Mouse (Mus musculus) hindbrain, embryonic 10.5 days (tissue): ENCODE data around the gene Nt5dc3. TPM values are rescaled to one million over a fixed set of nuclear protein-coding genes. Genes with fewer than 3 reads are reported as not detected.
A peak's percentile ranks its signal among the peaks of the same experiment; 100 is the strongest.

ENCODE experiments used
- DNase-seq: peaks from one replicate; pipeline ENCODE4 v3.0.0-alpha.2; 2017; ENCODE audit warnings: low spot score
- H3K27ac ChIP-seq: fragments of 300-500 bp; sonication (generic); 2 replicates; pipeline ENCODE4 v1.5.1; 2016; ENCODE audit warnings: mild to moderate bottlenecking, moderate library complexity
- H3K27me3 ChIP-seq: fragments of 300-500 bp; sonication (generic); 2 replicates; pipeline ENCODE4 v1.6.1; 2016; ENCODE audit warnings: mild to moderate bottlenecking; ENCODE audit not compliant: poor library complexity, insufficient read depth, severe bottlenecking
- H3K36me3 ChIP-seq: fragments of 300-500 bp; sonication (generic); 2 replicates; pipeline ENCODE4 v1.6.1; 2016; ENCODE audit warnings: mild to moderate bottlenecking, moderate library complexity
- H3K4me1 ChIP-seq: fragments of 300-500 bp; sonication (generic); replicated peaks from 2 replicates; pipeline ENCODE4 v1.6.1; 2016; ENCODE audit warnings: mild to moderate bottlenecking
- H3K4me3 ChIP-seq: fragments of 300-500 bp; sonication (generic); 2 replicates; pipeline ENCODE4 v1.5.1; 2016; ENCODE audit warnings: mild to moderate bottlenecking, moderate library complexity
- H3K9me3 ChIP-seq: fragments of 300-500 bp; sonication (generic); 2 replicates; pipeline ENCODE4 v1.6.1; 2016; ENCODE audit warnings: mild to moderate bottlenecking, moderate library complexity
- WGBS: fragments of 180-500 bp; shearing (Covaris S2); methylation state at CpG from one replicate; pipeline ENCODE4 v1.1.7; 2016; 5-methylcytosine and 5-hydroxymethylcytosine counted together
- polyA plus RNA-seq: library from polyadenylated mRNA; unstranded; fragments of >200 nt; fragmentation: Nextera tagmentation; extraction: Ambion mirVana; gene quantifications from 2 replicates; pipeline ENCODE4 v1.2.1, GENCODE M21; 2016

Nt5dc3 gene
- polyA plus RNA-seq, 1 experiment from 2014 or later = 1.4 TPM

GRCm38 (mm10) chr10:86807362-86807761 is 28.6 kb downstream of the Nt5dc3 start:
- Histone ChIP-seq H3K4me3 (no peak overlapping the region), H3K9me3 (no peaks in the 10 kb centered on the region), H3K27ac (peak overlapping the region; percentile 23; the same call in 1 of the 2 replicates), H3K36me3 (0 out of 2 replicates have a peak, but pooled peaks cover 3% of the 10 kb centered on the region), H3K27me3 (no peaks in the 10 kb centered on the region), H3K4me1 (peaks cover 9% of the 10 kb centered on the region; the same call in 1 of the 2 replicates)
- DNase-seq = no peak
- 88% methylated on average over 1 of the region's 1 CpGs for WGBS

GRCm38 (mm10) chr10:86808013-86808758 is 29.4 kb downstream of the Nt5dc3 start:
- Histone ChIP-seq H3K27ac (0 out of 2 replicates have a peak overlapping the region, but pooled peaks have one; percentile 29), H3K4me1 (peaks cover 9% of the 10 kb centered on the region; the same call in 1 of the 2 replicates), H3K36me3 (0 out of 2 replicates have a peak, but pooled peaks cover 3% of the 10 kb centered on the region), H3K4me3 (no peak overlapping the region), H3K9me3 (no peaks in the 10 kb centered on the region), H3K27me3 (no peaks in the 10 kb centered on the region)
- 81% methylated on average over 15 of the region's 15 CpGs for WGBS
- no peak for DNase-seq

GRCm38 (mm10) chr10:86810000-86810399 is 31.2 kb downstream of the Nt5dc3 start:
- WGBS = 88% methylated on average over 9 of the region's 9 CpGs
- no peak for DNase-seq
- no peak overlapping the region for H3K27ac ChIP-seq
- H3K9me3 ChIP-seq = no peaks in the 10 kb centered on the region
- 0 out of 2 replicates have a peak, but pooled peaks cover 3% of the 10 kb centered on the region for H3K36me3 ChIP-seq
- H3K27me3 ChIP-seq = no peaks in the 10 kb centered on the region
- no peak overlapping the region for H3K4me3 ChIP-seq
- peaks cover 21% of the 10 kb centered on the region for H3K4me1 ChIP-seq

GRCm38 (mm10) chr10:86810612-86811011 is 31.8 kb downstream of the Nt5dc3 start:
- H3K9me3 ChIP-seq = no peaks in the 10 kb centered on the region
- no peak overlapping the region for H3K27ac ChIP-seq
- WGBS = 88% methylated on average over 5 of the region's 5 CpGs
- no peak for DNase-seq
- no peaks in the 10 kb centered on the region for H3K27me3 ChIP-seq
- H3K36me3 ChIP-seq = 0 out of 2 replicates have a peak, but pooled peaks cover 3% of the 10 kb centered on the region
- peaks cover 22% of the 10 kb centered on the region for H3K4me1 ChIP-seq
- no peak overlapping the region for H3K4me3 ChIP-seq

- Histone ChIP-seq H3K4me1 (peaks cover 22% of the 10 kb centered on the region), H3K36me3 (no peaks in the 10 kb centered on the region), H3K4me3 (no peak overlapping the region), H3K27me3 (no peaks in the 10 kb centered on the region), H3K9me3 (no peaks in the 10 kb centered on the region), H3K27ac (peak overlapping the region; percentile 46; the same call in 1 of the 2 replicates)
- 75% methylated on average over 19 of the region's 19 CpGs for WGBS
- no peak for DNase-seq
These were observed 35.7 kb downstream of the Nt5dc3 start for GRCm38 (mm10) chr10:86814292-86815131.

GRCm38 (mm10) chr10:86815133-86815532 is 36.3 kb downstream of the Nt5dc3 start:
- Histone ChIP-seq H3K27ac (no peak overlapping the region), H3K4me1 (peaks cover 29% of the 10 kb centered on the region), H3K36me3 (no peaks in the 10 kb centered on the region), H3K4me3 (no peak overlapping the region), H3K27me3 (no peaks in the 10 kb centered on the region), H3K9me3 (no peaks in the 10 kb centered on the region)
- 89% methylated on average over 7 of the region's 7 CpGs for WGBS
- no peak for DNase-seq

- Histone ChIP-seq H3K27ac (peak overlapping the region; percentile 69), H3K4me3 (0 out of 2 replicates have a peak overlapping the region, but pooled peaks have one; percentile 6), H3K36me3 (no peaks in the 10 kb centered on the region), H3K9me3 (no peaks in the 10 kb centered on the region), H3K4me1 (peaks cover 37% of the 10 kb centered on the region), H3K27me3 (peaks cover 3% of the 10 kb centered on the region; the same call in 1 of the 2 replicates)
- DNase-seq = peak; percentile 49
- 25% methylated on average over 8 of the region's 8 CpGs for WGBS
These were observed 40.9 kb downstream of the Nt5dc3 start for GRCm38 (mm10) chr10:86819649-86820165.

GRCm38 (mm10) chr10:86821014-86821413 is 42.2 kb downstream of the Nt5dc3 start:
- H3K9me3 ChIP-seq = no peaks in the 10 kb centered on the region
- peaks cover 42% of the 10 kb centered on the region for H3K4me1 ChIP-seq
- DNase-seq = no peak
- H3K27me3 ChIP-seq = peaks cover 3% of the 10 kb centered on the region; the same call in 1 of the 2 replicates
- H3K4me3 ChIP-seq = no peak overlapping the region
- no peaks in the 10 kb centered on the region for H3K36me3 ChIP-seq
- H3K27ac ChIP-seq = no peak overlapping the region
- 91% methylated on average over 7 of the region's 7 CpGs for WGBS

- no peak overlapping the region for H3K27ac ChIP-seq
- peaks cover 6% of the 10 kb centered on the region for H3K36me3 ChIP-seq
- H3K4me1 ChIP-seq = peaks cover 37% of the 10 kb centered on the region
- no peaks in the 10 kb centered on the region for H3K9me3 ChIP-seq
- DNase-seq = no peak
- peaks cover 3% of the 10 kb centered on the region; the same call in 1 of the 2 replicates for H3K27me3 ChIP-seq
- no peak overlapping the region for H3K4me3 ChIP-seq
- 84% methylated on average over 6 of the region's 6 CpGs for WGBS
These were observed 45.3 kb downstream of the Nt5dc3 start for GRCm38 (mm10) chr10:86824093-86824492.

- WGBS = 68% methylated on average over 14 of the region's 14 CpGs
- DNase-seq = no peak
- peaks cover 9% of the 10 kb centered on the region for H3K36me3 ChIP-seq
- H3K27me3 ChIP-seq = peaks cover 3% of the 10 kb centered on the region; the same call in 1 of the 2 replicates
- no peak overlapping the region for H3K27ac ChIP-seq
- no peak overlapping the region for H3K4me3 ChIP-seq
- H3K4me1 ChIP-seq = peaks cover 30% of the 10 kb centered on the region
- H3K9me3 ChIP-seq = no peaks in the 10 kb centered on the region
These were observed 46.1 kb downstream of the Nt5dc3 start for GRCm38 (mm10) chr10:86824871-86825270.

- DNase-seq = no peak
- WGBS = 92% methylated on average over 10 of the region's 10 CpGs
- H3K36me3 ChIP-seq = peaks cover 9% of the 10 kb centered on the region
- no peak overlapping the region for H3K27ac ChIP-seq
- peaks cover 3% of the 10 kb centered on the region; the same call in 1 of the 2 replicates for H3K27me3 ChIP-seq
- no peaks in the 10 kb centered on the region for H3K9me3 ChIP-seq
- peaks cover 23% of the 10 kb centered on the region for H3K4me1 ChIP-seq
- no peak overlapping the region for H3K4me3 ChIP-seq
These were observed 47.2 kb downstream of the Nt5dc3 start for GRCm38 (mm10) chr10:86825871-86826522.

GRCm38 (mm10) chr10:86826929-86827328 is 48.1 kb downstream of the Nt5dc3 start:
- Histone ChIP-seq H3K9me3 (no peaks in the 10 kb centered on the region), H3K4me3 (no peak overlapping the region), H3K36me3 (peaks cover 9% of the 10 kb centered on the region), H3K27ac (no peak overlapping the region), H3K27me3 (no peaks in the 10 kb centered on the region), H3K4me1 (peaks cover 23% of the 10 kb centered on the region)
- no peak for DNase-seq
- WGBS = 75% methylated on average over 3 of the region's 3 CpGs
